22 mouse cellular contexts compared by ENCODE assay signal in the genomic region with DNA sequence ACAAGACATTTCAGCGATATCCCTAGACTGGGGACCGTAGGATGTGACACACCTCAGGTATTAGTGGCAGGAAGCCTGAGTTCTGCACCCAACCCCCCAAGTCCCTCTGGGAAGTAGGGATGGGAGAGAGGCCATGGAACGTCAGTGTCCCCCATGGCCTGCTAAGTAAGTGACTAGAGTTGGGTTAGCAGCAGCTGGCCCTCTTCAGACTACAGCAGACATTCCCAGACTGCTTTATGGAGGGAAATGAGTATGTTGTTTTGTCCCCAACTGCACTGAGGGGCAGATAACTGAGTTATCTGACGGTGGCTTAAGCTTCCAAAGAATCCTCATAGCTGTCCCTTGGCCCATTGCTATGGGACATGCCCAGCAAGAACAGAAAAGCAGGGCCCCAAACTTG.
A peak's percentile ranks its signal among the peaks of the same experiment; 100 is the strongest.
DNase-seq lines count a peak whose midpoint lies in the region; ATAC-seq and TF ChIP-seq lines count a peak whose summit lies in the region.
"Had no signal": no experiment of that assay in that cellular context is flagged by ENCODE, and none has a peak within 500 bp of the region (broad histone marks: within the 10 kb centered on the region; RNA-seq: fewer than 3 reads in every experiment).

No protein-coding gene starts in this region.

- WGBS in heart, embryonic 10.5 days = 66% methylated on average over 4 of the region's 4 CpGs
- 57% methylated on average over 4 of the region's 4 CpGs for whole genome bisulfite sequencing in kidney, postnatal 0 days
- WGBS in lung, embryonic 14.5 days = 62% methylated on average over 4 of the region's 4 CpGs
- 85% methylated on average over 4 of the region's 4 CpGs for WGBS in midbrain, embryonic 13.5 days
- WGBS in midbrain, embryonic 14.5 days = 82% methylated on average over 4 of the region's 4 CpGs

- no peak for ATAC-seq in kidney, postnatal 0 days (replicated peaks; ENCODE audit: low FRiP score, low read depth)
- ATAC-seq in lung, embryonic 14.5 days (ENCODE audit: insufficient read depth) = no peak
- ATAC-seq in midbrain, embryonic 13.5 days = no peak
- ATAC-seq in midbrain, embryonic 14.5 days (ENCODE audit: low FRiP score, low TSS enrichment) = no peak
- ATAC-seq: forebrain, embryonic 16.5 days had no signal

- 0 out of 2 replicates have a peak overlapping the region, but pooled peaks have one; percentile 47 for H3K27ac ChIP-seq in heart, embryonic 10.5 days
- peak overlapping the region; percentile 31; the same call in 1 of the 2 replicates for H3K27ac ChIP-seq in kidney, postnatal 0 days
- no peak overlapping the region for H3K27ac ChIP-seq in lung, embryonic 14.5 days (ENCODE audit: low read depth)
- peak overlapping the region; percentile 14; the same call in 1 of the 2 replicates for H3K27ac ChIP-seq in midbrain, embryonic 13.5 days
- H3K27ac ChIP-seq in midbrain, embryonic 14.5 days (replicated peaks; ENCODE audit: low read depth, low read length) = no peak overlapping the region
- H3K27ac ChIP-seq: embryonic facial prominence, embryonic 15.5 days; forebrain, embryonic 12.5 days; heart, adult 2 months; heart, embryonic 13.5 days had no signal

- H3K4me3 ChIP-seq in heart, embryonic 10.5 days = no peak overlapping the region
- no peak overlapping the region for H3K4me3 ChIP-seq in kidney, postnatal 0 days (replicated peaks; ENCODE audit: low read depth, low read length)
- no peak overlapping the region for H3K4me3 ChIP-seq in lung, embryonic 14.5 days (ENCODE audit: low read depth, low read length)
- no peak overlapping the region for H3K4me3 ChIP-seq in midbrain, embryonic 13.5 days (replicated peaks)
- no peak overlapping the region for H3K4me3 ChIP-seq in midbrain, embryonic 14.5 days (replicated peaks; ENCODE audit: low read depth, low read length)
- H3K4me3 ChIP-seq: embryonic facial prominence, embryonic 15.5 days; erythroblast, embryonic 14.5 days; forebrain, embryonic 12.5 days; heart, adult 2 months; heart, embryonic 13.5 days; hindbrain, embryonic 13.5 days had no signal

- no peak for TF ChIP-seq CTCF in kidney, postnatal 0 days (IDR thresholded peaks at IDR 0.05; ENCODE audit: low read depth)
- TF ChIP-seq CTCF in lung, embryonic 14.5 days (IDR thresholded peaks at IDR 0.05; ENCODE audit: low read depth) = no peak

- H3K36me3 ChIP-seq in heart, embryonic 10.5 days = no peaks in the 10 kb centered on the region
- no peaks in the 10 kb centered on the region for H3K36me3 ChIP-seq in kidney, postnatal 0 days (ENCODE audit: insufficient read depth, low read length)
- H3K36me3 ChIP-seq in lung, embryonic 14.5 days (ENCODE audit: insufficient read depth) = no peaks in the 10 kb centered on the region
- H3K36me3 ChIP-seq in midbrain, embryonic 13.5 days = no peaks in the 10 kb centered on the region
- H3K36me3 ChIP-seq in midbrain, embryonic 14.5 days (ENCODE audit: control insufficient read depth, insufficient read depth, low read length) = no peaks in the 10 kb centered on the region
- H3K36me3 ChIP-seq: embryonic facial prominence, embryonic 15.5 days; forebrain, embryonic 12.5 days; heart, embryonic 13.5 days; hindbrain, embryonic 13.5 days had no signal

- H3K9ac ChIP-seq in kidney, postnatal 0 days (ENCODE audit: low read depth, low read length) = no peak overlapping the region
- H3K9ac ChIP-seq in lung, embryonic 14.5 days = no peak overlapping the region
- no peak overlapping the region for H3K9ac ChIP-seq in midbrain, embryonic 13.5 days (replicated peaks)
- H3K9ac ChIP-seq in midbrain, embryonic 14.5 days (replicated peaks; ENCODE audit: low read length) = no peak overlapping the region
- H3K9ac ChIP-seq: embryonic facial prominence, embryonic 15.5 days; forebrain, embryonic 12.5 days; heart, embryonic 13.5 days had no signal

- H3K4me2 ChIP-seq in kidney, postnatal 0 days (ENCODE audit: low read length) = no peak overlapping the region
- no peak overlapping the region for H3K4me2 ChIP-seq in lung, embryonic 14.5 days
- H3K4me2 ChIP-seq in midbrain, embryonic 13.5 days (replicated peaks) = no peak overlapping the region
- no peak overlapping the region for H3K4me2 ChIP-seq in midbrain, embryonic 14.5 days (ENCODE audit: low read length)
- H3K4me2 ChIP-seq: embryonic facial prominence, embryonic 15.5 days; forebrain, embryonic 12.5 days; heart, embryonic 13.5 days; hindbrain, embryonic 13.5 days had no signal

- no peak for DNase-seq in heart, embryonic 10.5 days (ENCODE audit: low spot score)
- no peak for DNase-seq in heart, adult 9 months (ENCODE audit: low spot score in 2 of 2)
- DNase-seq in kidney, postnatal 0 days (ENCODE audit: low spot score) = peak; percentile 59
- no peak for DNase-seq in kidney, adult 9 months
- DNase-seq in lung, embryonic 14.5 days = peak; percentile 35
- DNase-seq in lung, postnatal 25 days (ENCODE audit: low spot score) = no peak
- DNase-seq in midbrain, embryonic 14.5 days = no peak
- DNase-seq: adrenal gland, postnatal 10 days; cerebellum, adult 11 months; cerebellum, adult 8-10 months; cerebellum, postnatal 14 days; embryo, embryonic 11 days; gastrocnemius, postnatal 14 days; heart, adult 2 months; heart, postnatal 36 days had no signal

- peaks cover 11% of the 10 kb centered on the region for H3K4me1 ChIP-seq in heart, embryonic 10.5 days
- H3K4me1 ChIP-seq in kidney, postnatal 0 days (replicated peaks; ENCODE audit: insufficient read depth, low read length) = no peaks in the 10 kb centered on the region
- H3K4me1 ChIP-seq in lung, embryonic 14.5 days (ENCODE audit: insufficient read depth) = no peaks in the 10 kb centered on the region
- H3K4me1 ChIP-seq in midbrain, embryonic 13.5 days (replicated peaks) = peaks cover 16% of the 10 kb centered on the region
- H3K4me1 ChIP-seq in midbrain, embryonic 14.5 days (ENCODE audit: control insufficient read depth, insufficient read depth, low read length) = peaks cover 12% of the 10 kb centered on the region; the same call in 1 of the 2 replicates
- H3K4me1 ChIP-seq: embryonic facial prominence, embryonic 15.5 days had no signal

- H3K9me3 ChIP-seq in heart, embryonic 10.5 days = no peaks in the 10 kb centered on the region
- no peaks in the 10 kb centered on the region for H3K9me3 ChIP-seq in kidney, postnatal 0 days (replicated peaks; ENCODE audit: low read length)
- H3K9me3 ChIP-seq in lung, embryonic 14.5 days (ENCODE audit: low read depth, low read length) = no peaks in the 10 kb centered on the region
- H3K9me3 ChIP-seq in midbrain, embryonic 13.5 days = no peaks in the 10 kb centered on the region
- H3K9me3 ChIP-seq in midbrain, embryonic 14.5 days (ENCODE audit: control insufficient read depth, low read length) = no peaks in the 10 kb centered on the region
- H3K9me3 ChIP-seq: embryonic facial prominence, embryonic 15.5 days; forebrain, embryonic 12.5 days; heart, embryonic 13.5 days; hindbrain, embryonic 13.5 days had no signal

- no peaks in the 10 kb centered on the region for H3K27me3 ChIP-seq in heart, embryonic 10.5 days (ENCODE audit: insufficient read depth, poor library complexity, severe bottlenecking)
- H3K27me3 ChIP-seq in kidney, postnatal 0 days (ENCODE audit: insufficient read depth, low read length) = no peaks in the 10 kb centered on the region
- H3K27me3 ChIP-seq in lung, embryonic 14.5 days (ENCODE audit: insufficient read depth, low read length) = no peaks in the 10 kb centered on the region
- no peaks in the 10 kb centered on the region for H3K27me3 ChIP-seq in midbrain, embryonic 13.5 days
- H3K27me3 ChIP-seq in midbrain, embryonic 14.5 days (ENCODE audit: control insufficient read depth, insufficient read depth, low read length) = no peaks in the 10 kb centered on the region
- H3K27me3 ChIP-seq: embryonic facial prominence, embryonic 15.5 days; forebrain, embryonic 12.5 days; heart, embryonic 13.5 days; hindbrain, embryonic 13.5 days had no signal

Comparison
In these comparisons a context has a peak if more than half of its experiments do, and no peak if none do; other contexts are left out.
1. DNase-seq: peak in kidney, postnatal 0 days (single experiment) and lung, embryonic 14.5 days (single experiment); none in heart, embryonic 10.5 days (single experiment), heart, adult 9 months (0 of 2), kidney, adult 9 months (single experiment), lung, postnatal 25 days (single experiment) and midbrain, embryonic 14.5 days (single experiment).
2. H3K27ac ChIP-seq: peak in heart, embryonic 10.5 days (single experiment), kidney, postnatal 0 days (single experiment) and midbrain, embryonic 13.5 days (single experiment); none in lung, embryonic 14.5 days (single experiment) and midbrain, embryonic 14.5 days (single experiment).